Mouse (Mus musculus): ENCODE results near the gene Fem1a.

The Fem1a gene

DNA sequence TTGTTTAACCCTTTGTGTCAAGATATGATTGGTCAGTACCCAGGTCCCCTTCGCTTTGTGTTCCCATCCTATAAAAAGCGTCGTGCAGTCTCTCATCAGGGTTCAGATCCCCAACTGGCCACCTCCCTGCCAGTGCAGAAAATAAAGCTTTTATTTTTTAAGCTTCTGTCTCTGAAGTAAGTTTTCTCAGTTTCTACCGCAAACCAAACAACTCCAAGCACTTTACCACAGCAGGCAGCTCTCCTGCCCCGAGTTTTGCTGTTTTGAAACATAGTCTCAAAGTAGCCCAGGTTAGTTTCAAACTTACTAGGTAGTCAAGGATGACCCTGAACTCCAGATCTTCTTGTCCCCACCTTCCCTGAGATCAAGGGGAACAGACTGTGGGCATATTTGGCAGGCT lies 21.7 kb downstream of the Fem1a start:
- no peak for DNase-seq (ENCODE audit: low spot score in 2 of 2)

DNA sequence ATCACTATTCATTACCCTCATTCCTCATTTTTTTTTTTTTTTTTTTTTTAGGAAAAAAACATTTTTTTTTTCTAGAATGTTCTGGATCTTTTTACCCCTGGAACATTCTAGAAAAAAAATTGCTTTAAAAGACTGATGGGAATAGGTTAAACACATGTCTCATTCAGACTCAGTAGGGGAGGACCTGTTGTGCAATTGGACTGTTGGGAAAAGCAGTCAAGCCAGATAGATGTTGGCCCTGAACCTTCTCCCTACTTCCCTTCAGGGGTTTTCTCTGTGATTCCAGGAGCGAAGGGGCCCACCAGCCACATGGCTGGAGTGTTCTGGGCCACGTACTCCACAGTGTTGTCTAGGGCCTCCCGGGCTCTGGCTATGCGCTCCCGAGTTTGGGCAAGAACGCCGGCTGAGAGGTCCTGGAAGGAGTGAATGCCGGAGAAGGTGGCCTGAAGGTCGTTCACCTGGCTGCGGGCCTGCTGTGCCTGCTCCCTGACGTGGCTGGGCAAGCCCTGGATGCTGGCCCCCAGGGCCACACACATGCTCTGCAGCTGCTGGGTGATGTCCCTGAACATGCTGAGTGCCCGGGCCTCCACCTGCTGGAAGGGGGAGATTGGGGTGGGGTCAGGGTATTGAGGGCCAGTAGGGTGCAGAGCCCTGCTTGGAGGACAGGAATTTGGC lies 23.0 kb downstream of the Fem1a start:
- DNase-seq (ENCODE audit: low spot score in 2 of 2) = no peak

DNA sequence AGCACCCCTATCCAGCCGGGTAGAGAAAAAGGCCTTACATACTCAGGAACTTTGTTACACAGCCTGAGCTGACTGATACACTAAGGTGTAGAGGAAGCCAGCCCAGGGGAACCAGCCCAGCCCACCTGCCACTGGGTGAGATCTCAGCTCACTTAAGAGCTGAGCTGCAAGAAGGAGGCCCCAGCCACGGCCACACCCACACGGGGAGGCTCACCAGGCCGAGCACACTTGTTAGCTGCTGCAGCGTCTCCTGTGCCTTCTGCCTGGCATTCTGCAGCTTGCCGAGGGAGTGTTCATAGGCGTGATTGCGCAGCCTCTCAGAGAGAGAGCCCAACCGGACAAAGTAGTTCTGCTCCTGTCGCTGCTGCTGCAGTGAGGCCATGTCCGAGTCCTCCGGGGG lies 24.6 kb downstream of the Fem1a start:
- no peak for DNase-seq (ENCODE audit: low spot score in 2 of 2)

DNA sequence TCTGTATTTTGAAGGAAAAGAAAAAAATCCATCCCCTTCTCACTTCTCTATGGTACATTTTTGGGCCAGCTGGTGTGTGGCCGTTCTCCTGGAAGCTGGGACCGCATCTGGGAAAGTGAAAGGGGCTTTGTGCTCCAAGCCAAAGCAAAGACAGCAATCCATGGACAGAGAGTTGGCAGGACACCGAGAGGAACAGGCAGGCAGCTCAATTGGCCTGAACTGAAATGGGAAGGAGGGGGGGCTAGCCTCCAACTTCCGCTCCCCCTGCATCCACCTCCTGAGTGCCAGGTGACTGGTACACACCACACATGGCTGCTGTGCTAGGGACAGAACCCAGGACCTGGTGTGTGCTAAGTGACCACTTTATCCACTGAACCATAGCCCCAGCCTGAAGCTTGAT lies 26.2 kb downstream of the Fem1a start:
- no peak for DNase-seq (ENCODE audit: low spot score in 2 of 2)

DNA sequence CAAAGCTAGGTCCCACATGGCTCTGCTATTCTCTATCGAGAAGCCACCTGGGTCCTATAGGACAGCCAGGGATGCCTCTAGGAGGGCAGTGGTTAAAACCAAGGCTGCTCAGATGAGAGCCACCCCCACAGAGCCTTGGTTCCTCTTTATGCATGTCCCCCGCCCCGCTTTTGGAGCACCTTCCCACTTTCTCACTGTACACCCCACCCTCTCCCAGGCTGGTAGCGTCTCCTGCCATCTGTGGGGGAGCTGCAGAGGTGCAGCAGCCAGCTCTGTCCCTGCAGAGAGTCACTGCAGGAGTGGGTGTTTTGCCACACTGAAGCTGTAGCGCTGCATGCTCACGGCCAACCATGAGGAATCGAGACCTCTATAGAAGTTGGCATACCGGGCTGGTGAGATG lies 26.7 kb downstream of the Fem1a start:
- peak; percentile 58 to 59 for DNase-seq (ENCODE audit: low spot score in 2 of 2)

DNA sequence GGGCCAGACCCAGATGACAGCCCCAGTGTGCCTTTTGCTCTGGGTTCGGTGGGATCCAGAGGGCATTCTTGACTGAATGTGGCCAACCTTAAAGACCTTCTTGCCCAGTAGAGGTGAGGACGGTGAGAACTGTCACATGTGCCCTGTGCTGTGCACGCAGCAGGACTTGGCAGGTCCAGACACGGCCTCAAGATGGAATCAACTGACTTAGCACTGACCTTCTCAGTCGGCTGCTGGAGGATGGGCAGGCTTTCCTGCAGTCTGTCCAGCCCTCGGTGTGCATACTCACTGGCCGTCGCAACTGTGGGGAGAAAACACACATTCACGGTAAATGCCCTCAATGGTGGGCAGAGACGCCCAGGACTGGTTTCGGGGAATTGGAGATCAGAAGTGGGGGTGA lies 29.4 kb downstream of the Fem1a start:
- DNase-seq (ENCODE audit: low spot score in 2 of 2) = no peak

DNA sequence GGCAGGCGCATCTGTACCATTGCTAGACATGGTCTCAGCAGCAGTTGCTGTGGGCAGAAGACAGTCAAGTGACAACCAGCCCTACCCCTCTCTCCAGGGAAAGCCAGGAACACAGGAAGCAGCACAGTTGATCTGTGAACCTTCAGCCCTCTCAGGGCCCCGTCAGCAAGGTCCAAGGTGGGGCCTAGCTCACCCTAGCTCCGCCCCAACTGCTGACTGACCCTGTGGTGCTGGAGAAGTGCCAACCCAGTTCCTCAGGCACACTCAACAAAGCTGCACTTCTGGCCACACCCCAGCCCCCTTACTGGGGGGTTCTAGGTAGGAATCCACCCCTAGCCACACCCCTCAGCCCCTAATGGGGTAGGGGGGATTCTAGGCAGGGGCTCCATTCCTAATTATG lies 31.2 kb downstream of the Fem1a start:
- DNase-seq (ENCODE audit: low spot score in 2 of 2) = no peak

DNA sequence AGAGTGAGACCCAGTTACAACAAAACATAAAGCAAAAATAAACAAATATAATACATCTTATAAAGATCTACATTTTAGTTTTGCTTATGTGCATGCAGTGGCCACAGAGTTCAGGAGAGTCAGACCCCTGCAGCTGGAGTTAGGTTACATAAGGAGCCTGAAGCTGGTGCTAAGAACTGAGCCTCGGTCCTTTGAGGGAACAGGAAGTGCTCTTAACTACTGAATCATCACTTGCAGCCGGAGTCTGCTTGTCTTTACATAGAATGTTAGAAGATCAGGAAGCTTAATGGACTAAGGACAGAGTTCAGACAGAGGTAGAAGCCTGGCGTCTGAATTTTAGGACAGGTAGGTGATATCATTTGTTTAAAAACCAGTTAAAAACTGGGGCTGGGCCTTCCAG lies 32.3 kb downstream of the Fem1a start:
- no peak for DNase-seq (ENCODE audit: low spot score in 2 of 2)

DNA sequence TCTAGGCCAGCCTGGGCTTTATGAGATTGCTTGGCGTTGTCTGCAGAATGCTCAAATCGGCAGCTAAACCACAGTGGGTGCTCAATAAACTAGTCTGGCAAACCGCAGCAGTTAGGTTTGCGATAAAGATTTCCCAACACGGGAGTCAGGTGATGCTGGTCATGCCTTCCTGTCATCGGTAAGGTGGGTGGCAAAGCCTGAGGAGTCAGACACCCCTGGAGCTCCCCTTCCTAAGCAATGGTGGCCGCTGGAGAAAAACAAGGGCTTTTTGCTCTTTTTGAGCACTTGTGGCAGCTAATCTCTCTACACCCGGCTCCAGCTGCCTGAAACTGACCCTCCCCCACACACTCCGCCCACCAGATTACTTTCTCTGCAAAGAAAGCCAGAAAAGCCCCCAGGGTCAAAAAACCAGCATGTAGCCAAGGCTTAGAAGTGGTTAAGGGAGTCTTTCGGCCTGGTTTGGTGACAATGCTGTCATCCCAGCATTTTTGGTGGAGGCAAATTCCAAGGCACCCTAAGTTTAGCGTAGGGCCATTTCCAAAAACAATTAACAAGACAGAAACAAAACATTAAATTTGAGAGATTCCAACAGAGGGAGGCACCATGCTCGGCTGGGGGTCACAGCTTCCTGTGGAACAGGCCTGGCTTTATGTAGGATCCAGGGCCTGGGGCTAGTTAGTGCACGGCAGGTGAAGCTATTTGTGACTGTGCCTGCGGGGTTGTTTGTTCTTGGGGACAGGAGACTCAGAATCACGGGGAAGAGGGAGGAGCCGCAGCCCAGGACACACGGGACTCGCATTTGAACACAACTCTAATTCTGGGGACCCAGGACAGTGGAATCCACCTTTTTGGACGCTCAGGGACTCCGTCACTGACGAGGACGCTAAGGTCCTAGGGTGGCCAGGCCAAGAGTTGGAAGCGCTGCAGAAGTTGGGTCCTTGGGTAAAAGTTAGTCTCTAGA lies 33.0 kb downstream of the Fem1a start:
- DNase-seq (ENCODE audit: low spot score in 2 of 2) = no peak

DNA sequence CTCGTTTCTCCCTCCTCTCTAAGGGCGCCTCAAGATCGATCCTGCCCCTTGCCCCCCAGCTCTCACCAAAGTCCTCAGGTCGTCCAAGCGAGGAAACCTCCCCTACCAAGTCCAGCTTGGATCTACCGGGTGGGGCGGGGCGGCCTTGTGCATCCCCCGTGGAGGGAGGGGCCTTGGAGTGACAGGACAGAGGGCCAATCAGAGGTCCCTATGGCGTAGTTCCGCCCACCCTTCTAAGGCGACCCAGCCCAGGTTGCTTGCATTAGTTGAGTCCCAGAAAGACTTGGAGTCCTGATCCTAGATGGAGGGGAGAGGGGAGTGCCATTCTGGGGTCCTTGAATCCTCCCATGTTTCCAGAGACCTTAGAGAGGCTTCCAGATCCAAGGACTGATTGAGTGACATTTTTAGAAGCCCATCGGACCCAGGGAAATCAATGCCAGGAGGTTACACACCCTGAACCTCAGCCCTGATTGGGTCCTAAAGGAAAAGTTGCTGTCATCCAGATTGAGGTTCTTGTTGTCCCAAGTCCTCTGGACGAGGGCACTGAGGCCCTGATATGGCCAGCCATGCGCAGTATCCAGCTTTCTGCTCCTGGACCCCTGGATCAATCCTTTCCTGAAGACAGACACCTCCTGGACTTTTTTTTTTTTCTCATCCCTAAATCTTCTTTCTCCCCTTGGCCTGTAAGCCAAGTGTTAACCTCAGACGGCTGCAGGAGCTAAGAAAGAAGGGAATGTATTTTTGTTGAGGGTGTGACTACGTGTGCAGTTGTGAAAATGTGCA lies 34.0 kb downstream of the Fem1a start:
- peak; percentile 57 to 59 for DNase-seq (ENCODE audit: low spot score in 2 of 2)

DNA sequence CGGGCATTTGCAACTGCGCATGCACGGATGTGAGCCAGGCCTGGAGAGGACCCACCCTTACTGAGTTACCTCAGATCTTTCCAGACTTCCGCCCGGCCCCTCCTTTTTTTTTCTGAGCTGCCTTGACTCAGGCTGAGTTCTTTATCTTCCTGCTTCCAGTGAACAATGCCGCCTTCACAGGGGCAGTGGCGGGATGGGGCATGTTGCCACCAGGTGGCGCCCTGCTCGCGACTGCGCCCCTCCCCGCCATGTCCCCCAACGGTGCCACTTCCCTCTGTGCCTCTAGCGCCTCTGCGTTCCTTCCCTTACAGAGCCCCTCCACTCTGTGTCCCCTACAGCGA lies 34.5 kb downstream of the Fem1a start:
- DNase-seq (ENCODE audit: low spot score in 2 of 2) = peak; percentile 49 to 61

DNA sequence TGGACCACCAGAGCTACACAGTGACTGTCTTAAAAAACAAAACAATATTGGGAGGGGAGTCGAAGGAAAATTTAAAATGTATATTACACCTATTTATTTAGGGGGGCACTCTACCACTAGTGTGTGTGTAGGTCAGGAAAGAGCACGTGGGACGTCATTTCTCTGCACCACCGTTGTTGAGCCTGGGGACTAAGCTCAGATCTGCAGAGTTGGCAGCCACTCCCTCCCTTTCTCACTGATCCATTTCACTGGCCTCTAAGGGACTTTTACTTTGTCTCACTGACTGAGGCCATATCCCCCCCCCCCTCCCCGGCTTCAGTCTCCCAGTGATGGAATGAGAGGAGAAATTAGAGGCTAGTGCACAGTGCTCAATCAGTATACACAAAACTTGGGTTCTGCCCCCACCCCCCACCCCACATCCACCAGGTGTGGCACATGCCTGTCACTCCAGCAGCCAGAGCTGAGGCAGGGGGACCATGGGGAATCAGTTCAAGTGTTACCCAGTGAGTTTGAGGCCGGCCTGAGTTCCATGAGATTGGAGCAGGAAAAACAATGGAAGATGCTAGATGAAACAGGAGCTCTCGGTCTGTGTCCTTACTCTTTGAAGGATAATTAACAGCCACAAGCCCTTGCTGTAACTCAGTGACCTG lies 35.3 kb downstream of the Fem1a start:
- DNase-seq (ENCODE audit: low spot score in 2 of 2) = no peak

DNA sequence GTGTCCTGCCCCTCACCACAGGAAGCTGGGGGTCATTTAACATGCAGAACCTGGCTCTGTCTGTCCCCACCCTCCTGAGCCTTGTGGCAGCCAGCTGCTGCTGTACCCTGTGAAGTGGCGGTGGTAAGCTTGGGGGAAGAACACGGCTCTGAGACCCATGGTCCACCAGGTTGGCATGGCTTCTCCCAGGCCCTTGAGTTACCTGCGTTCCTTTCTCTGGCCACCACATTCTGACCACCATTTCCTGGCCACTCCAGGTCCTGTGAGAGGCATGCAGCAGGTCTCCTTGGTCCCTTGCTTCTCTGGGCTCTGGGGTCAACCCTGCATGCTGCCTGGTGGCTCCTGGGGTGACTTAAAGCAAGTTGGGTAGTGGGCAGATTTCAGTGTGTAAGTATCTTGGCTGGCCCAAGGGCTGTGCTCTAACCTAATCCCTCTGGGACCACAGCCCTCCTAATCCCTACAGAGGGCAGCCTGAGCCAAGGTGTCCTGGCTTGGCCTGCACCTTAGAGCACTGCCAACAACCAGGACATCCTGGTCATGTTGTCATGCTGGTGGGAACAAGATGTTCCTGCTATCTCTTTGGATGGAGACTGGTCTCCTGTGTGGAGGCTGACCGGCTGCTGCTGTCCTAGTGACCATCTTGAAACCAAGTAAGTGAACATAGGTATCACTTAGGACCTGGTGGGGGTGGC lies 36.1 kb downstream of the Fem1a start, which contains the start of gene Plin3:
Plin3 (minus strand) TSS at position 343 of the 692 bp plus-strand sequence.
- no peak for DNase-seq (ENCODE audit: low spot score in 2 of 2)

DNA sequence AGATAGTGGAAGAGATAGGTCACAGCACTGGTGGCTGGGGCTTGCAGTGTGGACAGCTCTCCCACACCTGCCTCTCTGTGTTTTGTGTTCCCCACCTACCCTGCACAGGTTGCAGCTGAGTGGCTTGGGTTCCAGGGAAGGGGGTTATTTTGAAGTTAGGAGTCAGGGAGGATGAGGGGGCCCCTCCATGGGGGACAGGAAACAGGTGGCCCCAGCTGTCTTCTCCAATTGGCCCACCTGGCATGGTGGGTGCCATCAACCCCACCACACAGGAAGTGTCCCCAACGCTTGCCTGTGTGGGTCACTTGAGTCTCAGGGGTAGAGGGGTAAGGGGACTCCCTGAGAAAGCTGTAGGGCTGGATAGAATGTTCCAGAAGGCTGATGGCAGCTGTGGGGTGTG lies 36.7 kb downstream of the Fem1a start:
- DNase-seq (ENCODE audit: low spot score in 2 of 2) = no peak

DNA sequence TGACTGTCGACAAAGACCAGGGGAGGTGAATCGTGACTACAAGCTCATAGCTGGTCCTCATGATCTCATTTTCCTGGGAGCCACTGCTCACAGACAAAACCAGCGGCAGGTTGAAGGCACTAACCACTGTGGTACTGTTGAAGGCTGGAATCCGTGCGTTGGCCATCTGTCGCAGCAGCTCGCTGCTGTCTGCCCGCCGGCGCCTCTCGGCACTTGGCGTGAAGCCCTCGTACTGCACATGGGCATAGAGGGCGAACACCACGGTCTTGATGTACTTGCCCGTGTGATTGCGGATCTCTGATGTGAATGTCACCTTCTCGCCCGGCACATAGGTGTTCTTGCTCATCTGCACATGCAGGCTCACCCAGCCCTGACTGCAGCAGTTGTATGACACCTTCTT lies 37.6 kb downstream of the Fem1a start:
- peak in 1 of 2 experiments; percentile 28 for DNase-seq (ENCODE audit: low spot score in 2 of 2)

DNA sequence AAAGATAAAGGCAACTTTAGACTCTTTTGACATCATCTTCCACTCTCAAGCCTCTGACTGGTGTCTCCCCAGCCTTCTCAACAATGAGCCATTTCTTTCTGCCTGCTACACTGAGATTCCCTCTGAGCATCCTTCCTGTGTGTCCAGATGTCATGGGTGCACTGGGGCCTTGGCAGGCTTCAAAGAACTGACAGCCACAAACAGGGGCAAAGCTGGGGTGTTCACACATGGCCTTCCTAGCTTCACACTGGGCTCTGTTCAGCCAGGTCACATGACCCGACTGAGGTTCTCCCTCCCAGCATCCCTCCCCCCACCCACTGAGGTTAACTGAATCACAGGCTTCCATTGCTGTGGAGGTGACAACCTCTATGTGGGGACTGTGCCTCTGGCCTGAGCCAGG lies 39.6 kb downstream of the Fem1a start:
- DNase-seq (ENCODE audit: low spot score in 2 of 2) = no peak

DNA sequence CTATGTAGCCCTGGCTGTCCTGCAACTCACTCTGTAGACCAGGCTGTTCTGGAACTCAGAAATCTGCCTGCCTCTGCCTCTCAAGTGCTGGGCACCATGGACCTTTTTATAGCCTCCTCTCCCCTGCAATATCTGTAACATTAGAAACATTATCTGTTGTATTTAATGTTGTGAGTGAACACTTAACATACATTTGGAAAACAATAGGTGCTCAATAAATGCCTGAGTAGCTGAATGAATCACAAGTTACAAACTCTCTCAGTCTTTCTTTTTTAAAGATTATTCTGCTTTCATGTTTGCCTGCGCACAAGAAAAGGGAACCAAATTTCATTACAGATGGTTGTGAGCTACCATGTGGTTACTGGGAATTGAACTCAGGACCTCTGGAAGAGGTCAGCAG lies 41.6 kb downstream of the Fem1a start:
- DNase-seq (ENCODE audit: low spot score in 2 of 2) = no peak

DNA sequence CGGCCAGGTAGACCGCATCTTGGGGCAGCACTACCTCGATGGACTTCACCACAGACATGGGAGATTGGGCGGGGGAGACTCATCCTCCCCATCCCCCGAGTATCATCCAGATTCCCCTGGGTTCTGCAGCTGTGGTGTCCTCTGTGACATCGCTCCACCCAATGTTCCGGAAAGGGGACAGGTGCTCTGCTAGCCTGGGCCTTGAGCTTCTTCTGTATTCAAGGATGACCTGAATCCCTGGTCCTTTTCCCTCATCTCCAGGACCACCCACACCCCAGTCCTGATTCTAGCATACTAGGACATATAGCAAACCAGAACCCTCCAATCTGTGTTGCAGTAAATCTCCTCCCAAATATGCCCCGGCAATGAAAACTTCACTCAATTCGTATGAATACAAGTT lies 43.6 kb downstream of the Fem1a start, which contains the start of gene Arrdc5:
Arrdc5 (minus strand) TSS at position 101 of the 400 bp plus-strand sequence.
- no peak for DNase-seq (ENCODE audit: low spot score in 2 of 2)

DNA sequence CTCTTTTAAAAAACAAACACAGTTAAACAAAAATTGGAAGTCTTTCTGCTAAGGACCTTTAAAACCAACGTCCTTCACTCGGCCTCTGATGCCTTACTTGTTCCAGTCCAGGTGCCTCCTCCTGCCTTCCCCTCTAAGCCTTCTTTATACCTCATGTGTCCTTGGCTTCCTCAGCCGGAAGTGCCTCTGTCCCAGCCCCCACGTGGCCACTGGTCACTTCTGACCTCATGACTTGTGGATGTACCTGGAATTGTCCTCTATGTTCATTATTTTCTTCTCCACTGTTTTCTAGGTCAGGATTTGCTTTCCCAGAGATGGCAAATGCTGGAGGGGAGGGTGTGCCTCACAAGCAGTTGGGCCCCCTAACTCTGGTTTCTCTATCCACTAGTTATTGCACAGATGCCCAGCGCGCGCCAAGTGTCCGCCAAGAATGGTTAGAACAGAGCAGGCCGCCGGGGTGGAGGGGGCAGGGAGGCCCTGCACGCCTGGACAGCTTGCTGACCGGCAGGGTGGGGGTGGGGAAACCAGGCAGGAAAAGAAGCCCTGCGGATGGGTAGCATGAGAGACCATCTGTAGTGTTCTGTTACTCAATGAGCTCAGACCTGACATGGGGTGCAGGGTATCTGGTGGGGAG lies 45.9 kb downstream of the Fem1a start:
- no peak for DNase-seq (ENCODE audit: low spot score in 2 of 2)

DNA sequence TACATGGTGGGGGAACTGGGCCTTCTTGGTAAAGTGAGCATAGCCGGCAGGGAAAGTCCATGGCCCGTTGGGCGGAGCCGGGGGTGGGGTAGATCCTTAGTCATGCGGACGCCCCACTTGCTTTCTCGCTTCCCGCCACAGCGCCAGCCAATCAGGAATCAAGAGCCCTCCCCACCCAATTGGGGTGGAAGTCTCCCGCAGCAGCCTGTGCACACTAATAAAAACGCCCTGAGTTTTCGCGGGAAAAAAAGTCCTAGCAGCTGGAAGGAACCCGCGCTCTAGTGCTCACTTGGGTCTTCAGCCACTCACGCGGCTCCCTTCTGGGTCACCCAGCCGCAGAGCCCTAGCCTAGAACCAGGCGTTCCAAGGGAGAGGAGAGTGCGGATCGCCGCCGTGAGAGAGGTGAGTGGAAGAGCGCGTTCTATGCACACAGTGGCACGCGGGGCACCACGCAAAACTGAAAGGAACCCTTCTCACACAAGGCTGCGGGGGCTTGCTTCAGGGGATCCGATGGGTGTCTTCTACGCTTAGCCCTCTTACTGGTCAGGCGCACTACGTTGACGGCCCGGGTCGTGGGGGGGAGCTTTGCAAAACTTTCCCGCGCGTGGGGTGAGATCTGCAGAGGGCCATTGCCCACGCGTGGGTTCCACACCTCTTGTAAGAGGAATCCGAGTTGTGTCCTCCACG lies 46.7 kb downstream of the Fem1a start, which contains the start of gene Uhrf1:
Uhrf1 (plus strand) TSS at position 162 of the 687 bp plus-strand sequence.
- no peak for DNase-seq (ENCODE audit: low spot score in 2 of 2)

All from right cerebral cortex, adult 2 months (tissue).